In the genomic region with DNA sequence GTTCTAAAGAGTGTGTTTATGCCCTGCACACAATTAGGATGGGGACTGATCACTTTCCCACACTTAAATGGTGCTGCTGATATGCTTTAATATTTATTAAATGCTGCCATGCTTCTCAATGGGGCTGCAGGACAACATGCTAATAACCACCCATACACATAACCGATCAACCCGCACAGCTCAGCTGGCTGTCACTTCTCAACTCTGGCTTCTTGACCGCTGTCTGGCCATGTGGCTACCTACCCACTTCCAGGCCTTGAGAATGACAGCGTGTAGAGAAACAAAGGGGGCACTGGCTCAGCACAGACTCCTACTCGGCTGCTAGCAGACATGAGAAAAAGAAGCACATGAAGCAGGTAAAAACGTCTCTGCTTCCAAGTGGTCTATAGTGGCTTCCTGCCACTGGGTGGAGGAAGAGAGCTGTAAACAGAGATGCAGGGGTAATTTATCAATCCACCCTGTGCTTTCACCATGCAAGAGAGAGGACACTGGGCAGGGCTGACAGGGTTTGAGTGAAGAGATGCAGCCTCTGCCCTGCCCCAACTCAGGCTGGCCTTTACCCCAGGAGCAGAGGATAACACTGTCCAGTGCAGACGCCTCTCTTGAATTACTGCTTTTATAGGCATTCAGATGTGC, we compare ENCODE assay signal across 9 mouse cellular contexts.
DNase-seq lines count a peak whose midpoint lies in the region; ATAC-seq and TF ChIP-seq lines count a peak whose summit lies in the region.
"Had no signal": no experiment of that assay in that cellular context is flagged by ENCODE, and none has a peak within 500 bp of the region (broad histone marks: within the 10 kb centered on the region; RNA-seq: fewer than 3 reads in every experiment).

No protein-coding gene starts in this region.

- H3K27ac ChIP-seq in intestine, postnatal 0 days (ENCODE audit: low read depth, low read length): no peak overlapping the region
- no peak overlapping the region for H3K27ac ChIP-seq in neural tube, embryonic 11.5 days (ENCODE audit: low read depth, low read length)
- H3K27ac ChIP-seq: limb, embryonic 15.5 days had no signal

- intact Hi-C loops in left cerebral cortex, postnatal 25 days (cut with DNase I): loop anchor here (1.0 to 10.0 kb wide), 5 partner anchors 262 to 1522 kb away; a partner anchor contains a TSS

- no peaks in the 10 kb centered on the region for H3K27me3 ChIP-seq in intestine, postnatal 0 days (replicated peaks; ENCODE audit: control insufficient read depth, insufficient read depth, low read length)
- H3K27me3 ChIP-seq in neural tube, embryonic 11.5 days (ENCODE audit: control insufficient read depth, insufficient read depth, low read length): no peaks in the 10 kb centered on the region
- H3K27me3 ChIP-seq: limb, embryonic 15.5 days had no signal

- no peaks in the 10 kb centered on the region for H3K4me1 ChIP-seq in intestine, postnatal 0 days (replicated peaks; ENCODE audit: control insufficient read depth, insufficient read depth, low read length)
- H3K4me1 ChIP-seq in neural tube, embryonic 11.5 days (ENCODE audit: control insufficient read depth, insufficient read depth, low read length): no peaks in the 10 kb centered on the region
- H3K4me1 ChIP-seq: limb, embryonic 15.5 days had no signal

- WGBS in intestine, postnatal 0 days: 61% methylated on average over 7 of the region's 7 CpGs
- WGBS in neural tube, embryonic 11.5 days: 61% methylated on average over 7 of the region's 7 CpGs

- DNase-seq in left cerebral cortex, adult 18-20 months (ENCODE audit: low spot score in 2 of 2): peak; percentile 39 to 55
- no peak for DNase-seq in left cerebral cortex, adult 11 months (ENCODE audit: low spot score)
- peak; percentile 2 for DNase-seq in c-Kit-positive CD71-negative TER-119-negative erythroid progenitor cells, embryonic 14.5 days (ENCODE audit: low read depth)
- DNase-seq in frontal cortex, adult 2 months (ENCODE audit: extremely low spot score in 1 of 2, low spot score in 1 of 2): peak; percentile 33 to 78
- DNase-seq in left cerebral cortex, postnatal 25 days (ENCODE audit: low spot score in 2 of 2): peak; percentile 68 to 81
- DNase-seq in neural tube, embryonic 11.5 days (ENCODE audit: low spot score): peak; percentile 63
- no peak for DNase-seq in spleen, adult 12 weeks (ENCODE audit: low spot score)

- no peak overlapping the region for H3K4me2 ChIP-seq in intestine, postnatal 0 days (replicated peaks; ENCODE audit: low read depth)
- no peak overlapping the region for H3K4me2 ChIP-seq in neural tube, embryonic 11.5 days (ENCODE audit: low read depth)
- H3K4me2 ChIP-seq: limb, embryonic 15.5 days had no signal

- ATAC-seq in intestine, postnatal 0 days: no peak
- ATAC-seq in neural tube, embryonic 11.5 days (ENCODE audit: insufficient read depth, low FRiP score, low TSS enrichment): peak; percentile 80

- H3K9me3 ChIP-seq in intestine, postnatal 0 days (ENCODE audit: control insufficient read depth): no peaks in the 10 kb centered on the region
- no peaks in the 10 kb centered on the region for H3K9me3 ChIP-seq in neural tube, embryonic 11.5 days (ENCODE audit: control insufficient read depth, low read length)
- H3K9me3 ChIP-seq: limb, embryonic 15.5 days had no signal

- H3K36me3 ChIP-seq in intestine, postnatal 0 days (ENCODE audit: control insufficient read depth, insufficient read depth): peaks cover 10% of the 10 kb centered on the region; the same call in 1 of the 2 replicates
- no peaks in the 10 kb centered on the region for H3K36me3 ChIP-seq in neural tube, embryonic 11.5 days (ENCODE audit: control insufficient read depth, insufficient read depth, low read length)
- H3K36me3 ChIP-seq: limb, embryonic 15.5 days had no signal

- peak; percentile 81 for TF ChIP-seq CTCF in intestine, postnatal 0 days (IDR thresholded peaks at IDR 0.05; ENCODE audit: low read depth)

- no peak overlapping the region for H3K4me3 ChIP-seq in intestine, postnatal 0 days (ENCODE audit: low read depth, low read length)
- H3K4me3 ChIP-seq in neural tube, embryonic 11.5 days (ENCODE audit: low read depth, low read length): no peak overlapping the region
- H3K4me3 ChIP-seq: limb, embryonic 15.5 days had no signal

- H3K9ac ChIP-seq in intestine, postnatal 0 days (ENCODE audit: low read depth, low read length): no peak overlapping the region
- no peak overlapping the region for H3K9ac ChIP-seq in neural tube, embryonic 11.5 days (ENCODE audit: low read length)
- H3K9ac ChIP-seq: limb, embryonic 15.5 days had no signal

Comparison
In these comparisons a context has a peak if more than half of its experiments do, and no peak if none do; other contexts are left out.
1. DNase-seq: peak in left cerebral cortex, adult 18-20 months (2 of 2), c-Kit-positive CD71-negative TER-119-negative erythroid progenitor cells, embryonic 14.5 days (single experiment), frontal cortex, adult 2 months (2 of 2), left cerebral cortex, postnatal 25 days (2 of 2) and neural tube, embryonic 11.5 days (single experiment); none in left cerebral cortex, adult 11 months (single experiment) and spleen, adult 12 weeks (single experiment).